Mouse (Mus musculus): Measurements from ENCODE around the gene Hsd11b2.

Hsd11b2 gene

DNA sequence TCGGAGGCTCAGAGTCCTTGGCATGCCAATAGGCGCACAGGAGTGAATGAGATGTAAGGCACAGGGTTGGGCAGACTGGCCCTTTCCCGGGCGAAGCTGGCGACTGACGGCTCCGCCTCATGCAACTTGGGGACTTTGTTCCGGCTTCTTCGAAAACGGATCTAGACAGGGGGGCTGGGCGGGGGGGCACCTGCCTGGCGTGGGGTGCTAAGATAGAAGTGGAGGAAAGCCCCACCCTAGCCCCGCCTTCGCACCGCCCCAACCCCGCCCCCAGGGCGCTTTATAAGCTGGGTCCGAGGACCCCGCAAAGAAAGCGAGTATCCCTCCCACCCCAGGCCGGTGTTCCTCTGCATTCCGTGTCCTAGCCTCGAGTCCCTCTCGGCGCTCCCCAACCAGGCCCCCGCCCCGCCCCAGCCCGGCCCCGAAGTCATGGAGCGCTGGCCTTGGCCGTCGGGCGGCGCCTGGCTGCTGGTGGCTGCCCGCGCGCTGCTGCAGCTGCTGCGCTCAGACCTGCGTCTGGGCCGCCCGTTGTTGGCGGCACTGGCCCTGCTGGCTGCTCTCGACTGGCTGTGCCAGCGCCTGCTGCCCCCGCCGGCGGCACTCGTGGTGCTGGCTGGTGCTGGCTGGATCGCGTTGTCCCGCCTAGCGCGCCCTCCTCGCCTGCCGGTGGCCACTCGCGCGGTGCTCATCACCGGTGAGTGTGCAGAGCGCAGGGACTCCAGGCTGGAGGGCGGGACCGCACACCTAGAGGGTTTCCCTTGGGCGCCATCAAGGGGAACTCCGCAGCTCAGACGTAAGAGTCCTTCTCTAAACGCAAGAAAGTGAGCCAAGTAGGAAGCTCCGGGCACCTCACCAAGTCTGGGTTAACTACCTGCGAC lies at the start of gene Hsd11b2:
Gene Hsd11b2 (plus strand): TSS at position 320 of the 878 bp plus-strand sequence.
- DNase-seq = peak; percentile 59

DNA sequence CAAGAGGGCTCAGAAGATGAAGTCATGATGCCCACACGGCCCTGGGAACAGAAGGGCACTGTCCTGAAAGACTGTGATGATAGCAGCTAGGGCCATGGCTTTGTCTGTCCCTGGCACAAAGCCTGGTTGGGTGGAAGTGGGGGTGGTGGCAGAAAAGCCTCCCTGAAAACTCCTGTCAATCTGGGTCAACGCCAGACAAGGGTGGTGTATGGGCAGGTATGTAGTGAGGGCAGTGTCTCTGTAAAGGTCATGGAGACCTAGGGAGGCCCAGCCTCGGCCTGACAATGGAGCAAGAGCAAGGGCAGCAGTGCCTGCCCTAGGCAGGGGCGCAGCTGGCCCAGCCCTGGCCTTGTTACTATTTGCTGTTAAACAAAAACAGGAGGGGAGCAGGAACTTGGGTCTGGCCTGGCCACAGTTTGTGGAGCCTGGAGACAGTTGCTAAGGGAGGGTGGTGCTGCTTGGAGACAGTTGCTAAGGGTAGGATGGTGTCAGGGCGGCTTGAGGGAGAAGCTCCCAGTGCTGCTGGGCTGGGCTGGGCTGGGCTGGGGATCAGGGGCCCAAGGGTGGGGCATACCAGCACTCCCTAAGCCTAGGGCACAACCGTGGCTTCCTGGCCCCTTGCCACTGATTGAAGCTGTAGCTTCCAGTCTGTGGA lies 49.4 kb upstream of the Hsd11b2 start:
- DNase-seq = peak; percentile 63

DNA sequence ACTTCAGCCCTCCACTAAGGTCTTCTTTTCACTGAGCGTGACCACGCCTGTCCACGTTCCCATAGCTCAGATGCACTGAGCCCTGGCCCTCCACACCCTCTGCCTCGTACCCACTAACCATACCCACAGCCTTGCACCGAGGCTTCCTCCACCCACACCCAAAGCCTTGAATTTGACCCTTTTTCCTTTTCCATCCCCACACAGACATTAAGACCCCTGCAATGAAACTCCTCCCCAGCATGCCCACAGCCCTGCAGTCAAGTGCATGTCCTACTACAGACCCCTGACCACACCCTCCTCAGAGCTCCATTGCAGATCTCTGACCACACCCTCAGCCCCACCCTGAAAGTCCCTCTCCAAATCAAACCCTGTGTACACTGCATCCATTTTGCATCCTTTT lies 48.7 kb upstream of the Hsd11b2 start:
- DNase-seq = no peak

DNA sequence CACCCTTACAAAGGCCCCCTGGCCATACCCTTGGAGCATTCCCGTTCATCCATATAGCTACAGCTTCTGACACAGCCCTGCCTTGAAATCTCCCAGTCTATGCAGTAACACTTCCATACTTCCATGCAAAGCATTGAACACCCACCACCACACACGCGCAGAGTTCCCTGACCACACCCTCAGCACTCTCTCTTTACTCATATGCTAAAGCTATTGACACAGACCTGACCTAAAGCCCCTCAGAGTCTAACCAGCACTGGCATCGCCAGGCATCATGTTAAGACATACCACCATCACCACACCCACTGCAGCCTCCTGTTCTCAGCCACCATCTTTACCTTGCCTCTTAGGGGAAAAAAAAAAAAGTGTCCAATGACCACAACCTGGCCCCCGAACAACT lies 48.3 kb upstream of the Hsd11b2 start:
- no peak for DNase-seq

DNA sequence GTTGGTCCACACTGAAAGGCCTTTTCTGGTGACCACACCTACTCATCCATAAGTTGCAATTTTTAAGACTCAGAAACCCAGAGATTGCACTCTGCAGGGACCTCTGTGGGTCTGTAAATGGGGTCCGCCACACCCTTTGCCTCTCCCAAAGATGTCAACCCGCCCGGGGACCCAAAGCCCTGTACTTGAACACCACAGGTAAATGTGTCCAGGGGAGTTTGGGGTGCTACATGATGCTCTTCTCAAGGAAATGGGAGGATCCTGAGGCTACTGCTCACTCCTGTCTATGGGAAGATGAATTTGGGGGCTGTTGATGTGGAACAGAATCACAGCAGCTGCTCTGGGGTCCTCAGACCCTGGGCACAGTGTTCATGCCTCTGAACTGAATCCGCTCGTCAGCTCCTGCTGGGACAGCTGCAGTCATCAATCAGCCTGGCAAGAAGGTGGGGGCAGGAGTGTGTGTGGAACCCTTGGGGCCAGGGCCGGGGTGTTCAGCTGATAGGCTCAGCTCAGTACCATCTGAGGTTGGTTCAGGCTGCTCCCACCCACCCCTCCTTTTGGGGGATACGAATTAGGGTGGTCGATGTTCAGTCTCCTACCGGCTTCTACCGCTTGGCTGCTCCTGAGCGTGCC lies 47.8 kb upstream of the Hsd11b2 start:
- DNase-seq = no peak

DNA sequence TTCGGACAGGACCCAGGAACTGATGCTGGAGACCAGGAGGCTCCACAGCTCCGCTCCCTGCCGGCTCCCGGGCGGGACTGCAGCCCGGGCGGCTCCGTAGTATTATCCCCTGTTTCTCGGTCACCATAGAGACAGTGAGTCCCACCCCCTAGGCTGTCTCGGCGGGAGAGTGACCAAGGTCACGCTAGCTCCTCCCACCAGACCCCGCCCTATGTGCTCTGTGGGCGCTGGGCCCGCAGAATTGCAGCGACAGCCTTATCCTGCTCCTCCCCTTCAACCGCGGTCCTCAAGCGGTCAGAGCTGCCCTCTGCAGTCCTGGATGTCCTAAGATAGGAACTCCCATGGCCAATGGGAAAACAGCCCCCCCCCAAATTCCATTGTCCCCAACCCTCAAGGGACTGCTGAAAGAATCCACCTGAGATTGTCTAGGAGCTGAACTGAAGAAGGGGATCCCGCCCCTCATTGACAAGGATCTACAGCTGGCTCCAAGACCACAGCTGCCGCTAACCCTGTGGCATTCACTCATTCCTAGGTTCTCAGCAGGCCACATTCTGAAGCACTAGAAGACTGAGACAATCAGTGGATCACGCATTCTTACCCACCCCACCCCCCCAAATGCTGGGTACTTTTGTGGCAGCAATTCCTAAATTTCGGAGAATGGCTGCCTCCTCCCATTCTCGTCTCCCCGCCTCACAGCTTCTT lies 47.1 kb upstream of the Hsd11b2 start, which contains the start of gene Tppp3:
Gene Tppp3 (minus strand): TSS at position 213 of the 702 bp plus-strand sequence.
- DNase-seq = peak; percentile 96

DNA sequence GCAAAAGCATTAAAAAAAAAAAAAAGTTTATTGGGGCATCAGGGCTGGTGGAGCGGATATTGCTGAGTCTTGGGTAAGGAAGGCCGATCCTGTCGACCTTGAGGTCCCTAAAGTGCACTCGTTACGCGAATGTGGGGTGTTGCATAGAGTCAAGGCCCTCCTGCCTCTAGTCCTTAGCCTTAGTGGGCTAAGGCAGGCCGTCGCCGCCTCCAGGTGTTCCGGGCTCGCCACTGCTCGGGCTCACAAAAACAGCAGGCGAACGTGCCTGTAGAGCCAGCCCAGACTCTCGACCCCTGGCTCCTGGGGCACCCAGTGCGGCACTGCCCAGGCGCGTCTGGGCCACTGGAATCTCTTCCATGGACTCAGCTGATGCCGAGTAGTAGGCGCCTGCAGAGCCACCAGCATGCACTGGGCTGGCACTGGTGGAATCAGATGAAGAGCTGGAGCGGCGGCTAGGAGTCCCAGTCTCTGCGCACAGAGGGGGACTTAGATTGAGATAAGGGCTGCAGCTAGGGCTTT lies 46.1 kb upstream of the Hsd11b2 start:
- no peak for DNase-seq

DNA sequence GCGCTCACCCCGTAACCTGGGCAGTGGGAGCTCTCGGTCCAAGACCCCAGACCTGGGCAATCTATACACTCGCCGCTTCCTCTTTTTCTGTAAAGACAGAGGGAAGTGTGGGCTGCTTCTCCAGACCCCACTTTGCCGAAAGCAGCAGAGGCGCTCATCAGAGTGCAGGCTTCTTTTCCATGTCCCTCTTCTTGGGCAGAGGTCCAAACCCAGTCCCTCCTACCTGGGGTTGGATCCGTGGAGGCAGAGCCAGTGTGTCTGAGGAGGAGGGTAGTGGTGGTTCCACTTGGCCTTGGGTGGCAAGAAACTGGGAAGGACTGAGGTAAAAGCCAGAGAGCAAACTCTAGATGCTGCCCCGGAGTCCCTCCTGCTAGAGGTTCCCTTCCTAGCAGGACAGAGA lies 45.6 kb upstream of the Hsd11b2 start:
- no peak for DNase-seq

DNA sequence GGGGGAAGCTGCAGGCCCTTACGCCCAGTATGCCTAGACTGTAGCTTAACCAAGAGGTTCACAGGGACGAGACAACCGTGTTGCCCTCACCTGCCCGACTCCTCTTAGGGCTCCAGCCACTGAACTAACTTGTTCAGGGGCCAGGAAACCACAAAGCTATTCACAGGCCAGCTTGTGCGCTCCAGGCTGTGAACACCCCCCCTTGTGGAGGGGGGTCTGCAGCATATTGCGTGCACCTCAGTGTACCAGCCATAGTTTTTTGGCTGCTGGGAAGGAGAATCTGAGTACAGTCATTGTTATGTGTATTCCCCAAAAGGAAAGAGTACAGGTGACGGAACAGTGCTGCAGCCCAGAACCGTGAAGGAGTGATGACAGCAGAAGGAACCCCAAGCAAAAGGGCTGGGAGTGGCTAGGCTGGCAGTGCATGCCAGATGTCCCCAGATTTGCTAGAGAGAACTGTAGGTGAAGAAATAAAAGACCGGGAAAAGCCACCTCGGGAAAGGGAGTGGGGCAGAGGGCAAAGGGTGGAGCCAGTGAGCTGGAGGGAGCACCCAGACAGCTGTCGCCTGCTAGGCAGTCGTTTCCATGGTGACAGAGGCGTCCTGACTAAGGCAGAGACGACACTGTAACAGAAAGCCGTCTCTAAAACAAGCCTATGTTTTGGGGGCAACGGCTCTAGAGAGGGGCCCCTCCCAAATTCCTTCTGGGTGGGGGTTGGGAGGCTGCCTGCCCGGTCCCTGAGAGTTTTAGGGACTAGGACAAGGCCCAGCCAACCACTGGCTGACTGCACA lies 44.5 kb upstream of the Hsd11b2 start:
- peak; percentile 72 for DNase-seq

DNA sequence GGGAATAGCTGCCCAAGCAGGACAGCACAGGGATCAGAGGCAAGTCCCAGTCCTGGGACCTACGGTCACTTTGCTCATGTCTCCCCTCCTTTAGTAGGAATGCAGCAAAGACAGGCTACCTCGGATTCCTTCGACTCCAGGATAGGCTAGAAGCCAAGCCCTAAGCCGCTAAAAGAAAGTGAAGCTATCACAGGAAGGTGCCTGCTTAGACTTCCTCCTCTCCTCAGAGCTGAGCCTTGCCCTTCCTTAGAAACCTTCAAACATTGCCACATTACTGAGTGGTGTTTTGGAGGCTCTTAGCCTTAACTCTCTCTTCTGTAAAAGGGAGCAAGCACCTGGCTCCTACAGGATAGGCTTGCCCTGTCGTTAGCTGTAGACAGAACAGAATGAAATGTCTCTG lies 43.9 kb upstream of the Hsd11b2 start:
- no peak for DNase-seq

DNA sequence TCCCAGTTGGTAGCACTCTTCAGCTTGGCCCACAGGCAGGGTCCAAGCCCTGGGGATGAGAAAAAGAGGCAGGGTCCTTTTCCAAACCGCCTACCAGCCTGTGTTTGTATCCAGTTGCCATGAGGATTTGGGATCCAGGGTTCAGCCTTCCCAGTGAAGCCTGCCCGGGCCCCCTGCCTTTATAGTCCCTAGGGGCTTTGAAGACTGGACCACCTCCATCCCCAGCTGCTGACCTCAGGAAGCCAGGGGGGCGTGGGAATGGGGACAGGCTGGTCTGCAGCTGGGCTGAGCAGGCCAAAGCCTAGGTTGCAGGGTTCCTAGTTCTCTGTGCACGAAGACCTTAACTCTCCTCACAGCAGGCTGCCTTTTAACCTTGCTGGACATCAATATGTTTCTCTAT lies 43.3 kb upstream of the Hsd11b2 start:
- DNase-seq = no peak

DNA sequence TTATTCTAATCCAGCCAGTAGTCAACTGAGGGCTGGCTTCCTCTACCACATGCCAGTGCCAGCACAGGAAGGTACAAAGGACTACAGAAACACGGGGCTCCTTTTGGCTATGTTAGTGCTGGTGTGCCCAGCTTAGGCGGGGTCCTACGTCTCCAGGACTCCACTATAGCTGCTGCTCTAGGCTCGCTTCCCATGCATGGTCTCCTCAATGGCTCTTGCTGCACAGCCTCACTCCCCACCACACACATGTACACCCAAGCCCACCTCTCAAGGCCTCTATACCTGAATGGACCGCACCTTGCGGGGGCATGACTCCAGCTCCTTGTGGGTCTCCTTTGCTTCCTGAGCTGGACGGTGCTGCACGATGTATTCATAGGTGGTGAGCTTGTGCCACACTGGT lies 42.8 kb upstream of the Hsd11b2 start:
- DNase-seq = no peak

DNA sequence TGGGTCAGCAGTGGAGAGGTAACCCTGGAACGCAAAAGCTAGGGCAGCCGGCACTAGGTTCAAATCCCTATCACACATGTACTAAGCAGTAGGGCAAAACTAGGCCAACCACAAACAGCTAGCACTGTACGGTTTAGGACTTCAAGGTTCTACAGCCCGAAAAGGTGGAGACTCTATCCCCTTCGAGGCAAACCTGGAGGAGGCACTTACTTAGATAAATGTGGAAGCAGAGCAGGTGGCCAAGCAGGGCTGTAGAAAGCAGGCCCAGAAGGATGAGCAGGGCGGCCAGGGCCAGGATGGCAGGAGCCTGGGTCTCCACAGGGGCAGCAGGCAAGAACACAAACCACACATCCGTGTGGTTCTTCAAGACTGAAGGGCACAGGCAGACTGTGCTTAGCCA lies 42.4 kb upstream of the Hsd11b2 start:
- DNase-seq = no peak

DNA sequence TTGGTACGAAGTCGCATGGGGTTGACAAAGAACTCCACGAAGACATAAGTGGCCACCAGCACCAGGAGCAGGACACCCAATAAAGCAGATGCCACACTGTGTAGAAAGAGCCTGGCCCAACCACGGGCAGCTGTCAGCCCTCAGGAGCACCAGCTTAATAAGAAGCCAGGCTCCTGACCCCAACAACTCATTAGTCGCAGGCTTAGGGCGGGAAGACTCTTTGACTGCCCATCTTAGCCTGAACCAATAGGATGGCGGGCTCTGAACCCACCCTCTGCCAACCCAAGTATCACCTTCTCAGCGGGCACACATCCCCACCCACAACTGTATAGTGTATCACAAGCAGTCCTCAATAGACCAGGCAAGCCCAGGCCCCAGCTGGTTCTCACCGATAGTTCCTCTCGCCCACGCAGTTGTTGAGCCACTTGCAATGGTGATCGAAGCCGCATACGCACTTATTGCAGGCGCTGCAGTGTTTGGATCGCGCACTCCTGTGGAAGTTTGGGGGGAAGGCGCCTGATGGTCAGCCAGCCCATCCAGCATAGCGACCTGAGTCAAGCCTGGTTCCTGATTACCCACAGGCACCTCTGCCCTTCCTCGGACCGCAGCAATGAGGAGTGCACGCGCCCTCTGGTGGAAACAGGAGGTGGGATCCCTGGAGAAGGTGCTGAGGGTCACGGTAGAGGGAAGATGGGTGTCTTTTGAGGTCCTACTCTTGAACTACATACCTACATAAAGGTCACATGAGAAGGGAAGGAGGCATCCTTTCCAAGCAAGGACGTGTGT lies 41.7 kb upstream of the Hsd11b2 start:
- DNase-seq = peak; percentile 82

DNA sequence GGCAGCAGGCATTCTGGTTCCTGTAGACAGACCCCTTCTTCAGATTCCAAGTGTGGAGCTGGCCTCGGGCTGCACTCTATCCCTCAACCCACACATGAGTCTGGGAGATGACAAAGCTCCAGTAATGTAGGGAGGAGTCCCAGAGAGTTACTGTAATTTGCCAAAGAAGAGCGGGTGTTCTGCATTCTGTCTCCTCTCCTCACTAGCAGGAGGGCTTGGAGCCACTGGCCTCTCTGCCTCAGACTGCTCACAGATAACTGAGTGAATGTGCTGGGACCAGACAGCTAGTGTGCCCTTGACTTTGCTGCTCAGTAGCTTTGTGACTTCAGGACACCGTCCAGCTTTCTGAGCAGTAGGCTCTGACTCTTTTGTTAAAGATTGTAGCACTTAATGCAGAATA lies 40.8 kb upstream of the Hsd11b2 start:
- no peak for DNase-seq

DNA sequence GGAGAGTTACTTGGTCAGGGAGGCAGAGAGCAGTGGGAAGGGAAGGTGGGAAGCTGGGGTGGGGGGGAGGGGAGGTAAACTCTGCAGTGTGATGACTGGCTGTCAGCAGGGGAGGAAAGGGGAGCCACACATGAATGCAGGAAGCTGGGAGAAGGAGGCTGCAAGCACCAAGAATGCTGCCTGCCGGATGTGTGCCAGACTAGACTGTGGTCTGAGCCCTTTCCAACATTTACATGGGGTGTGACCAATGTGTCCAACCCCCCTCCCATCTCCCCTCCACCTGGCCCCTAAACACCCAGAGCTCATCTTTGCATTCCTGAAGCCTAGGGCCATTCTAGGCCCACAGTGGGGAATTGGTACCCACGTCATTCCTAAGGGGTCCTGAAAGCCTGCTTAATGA lies 37.5 kb upstream of the Hsd11b2 start:
- no peak for DNase-seq

DNA sequence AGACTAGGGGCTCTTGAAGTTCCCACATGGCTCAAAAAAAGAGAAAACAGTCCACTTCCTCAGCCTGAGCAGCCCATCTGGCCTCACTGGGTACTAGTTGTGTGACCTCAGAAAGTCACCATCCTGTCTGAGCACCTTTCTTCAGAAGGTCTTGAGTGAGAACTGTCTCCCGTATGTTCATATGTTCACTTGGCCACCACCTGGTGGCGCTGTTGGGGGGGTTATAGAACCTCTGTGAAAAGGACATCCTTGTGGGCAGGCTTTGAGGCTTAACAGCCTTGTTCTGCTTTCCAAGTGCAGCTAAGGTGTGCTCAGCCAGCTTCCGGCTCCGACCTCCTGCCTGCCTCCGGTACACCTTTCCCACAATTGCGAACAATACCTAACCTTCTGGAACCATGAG lies 37.1 kb upstream of the Hsd11b2 start:
- peak; percentile 59 for DNase-seq

DNA sequence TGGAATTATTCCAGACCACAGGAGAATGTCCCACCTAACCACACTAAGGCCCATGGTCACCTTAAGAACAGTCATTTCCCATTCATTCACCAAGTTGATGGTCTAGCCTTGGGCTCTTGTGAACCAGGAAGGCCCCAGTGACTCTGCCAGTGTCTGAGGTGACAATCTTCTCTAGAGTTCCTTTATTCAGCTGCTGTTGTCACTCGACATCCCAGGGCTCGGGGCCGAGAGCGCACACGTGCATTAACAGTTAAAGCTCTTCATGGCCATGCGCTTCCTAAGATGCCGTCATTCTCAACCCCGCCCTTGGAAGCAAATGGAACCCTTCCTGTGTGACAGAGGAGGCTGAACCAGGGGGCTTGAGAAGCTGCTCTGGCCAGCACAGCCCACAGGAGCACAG lies 36.4 kb upstream of the Hsd11b2 start:
- DNase-seq = no peak

DNA sequence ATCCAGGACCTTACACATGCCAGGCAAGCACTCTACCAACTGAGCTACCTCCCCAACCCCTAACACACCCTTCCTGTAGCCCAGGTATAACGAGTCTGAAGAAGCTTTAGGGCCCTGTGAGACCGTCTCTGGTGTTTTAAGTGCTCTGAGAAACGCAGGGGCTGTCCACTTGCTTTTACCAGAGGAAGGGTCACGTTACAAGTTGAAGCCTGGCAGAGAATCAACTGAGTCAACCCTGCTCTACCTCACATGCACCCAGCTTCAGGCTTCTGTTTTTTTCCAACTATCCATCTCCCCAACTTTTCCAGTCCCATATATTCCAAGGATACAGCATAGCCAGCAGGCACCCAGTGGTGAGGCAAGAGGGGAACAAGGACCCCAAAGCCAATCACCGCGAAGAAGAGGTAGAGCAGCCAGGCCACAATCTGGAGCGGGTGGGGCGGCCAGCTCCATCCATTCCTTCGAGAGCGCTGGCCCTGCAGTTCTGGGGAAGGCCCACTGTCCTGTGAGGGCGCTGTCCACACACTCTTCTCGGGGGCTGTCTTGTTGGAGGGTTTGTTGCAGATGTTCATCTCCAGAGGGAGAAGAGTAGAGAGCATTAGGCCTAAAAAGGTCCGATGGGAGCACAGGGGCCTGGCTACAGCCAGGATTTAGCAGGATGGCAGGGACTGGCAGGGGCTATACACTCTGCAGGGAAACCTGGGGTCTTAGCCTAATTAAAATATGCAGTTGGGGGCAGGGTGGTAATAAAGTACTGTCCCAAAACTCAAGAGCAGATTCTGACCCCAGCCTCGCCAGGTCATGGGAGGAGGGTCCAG lies 35.1 kb upstream of the Hsd11b2 start:
- peak; percentile 61 for DNase-seq

DNA sequence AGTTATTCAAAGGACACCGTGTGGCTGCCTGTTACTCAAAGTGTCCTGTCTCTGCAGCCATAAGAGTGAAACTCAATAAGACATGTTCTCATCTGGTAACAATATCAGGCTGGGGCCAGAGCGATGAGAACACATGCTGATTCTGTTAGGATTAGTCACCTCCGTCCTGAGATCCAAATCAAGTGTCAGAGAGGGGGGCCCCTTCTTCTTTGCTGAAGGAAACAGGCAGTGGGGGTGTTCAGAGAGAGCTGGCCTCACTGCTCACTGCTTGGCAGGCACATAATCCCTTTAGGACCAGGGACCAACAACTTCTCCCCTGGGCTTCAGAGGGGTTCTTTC lies 34.6 kb upstream of the Hsd11b2 start:
- DNase-seq = no peak

DNA sequence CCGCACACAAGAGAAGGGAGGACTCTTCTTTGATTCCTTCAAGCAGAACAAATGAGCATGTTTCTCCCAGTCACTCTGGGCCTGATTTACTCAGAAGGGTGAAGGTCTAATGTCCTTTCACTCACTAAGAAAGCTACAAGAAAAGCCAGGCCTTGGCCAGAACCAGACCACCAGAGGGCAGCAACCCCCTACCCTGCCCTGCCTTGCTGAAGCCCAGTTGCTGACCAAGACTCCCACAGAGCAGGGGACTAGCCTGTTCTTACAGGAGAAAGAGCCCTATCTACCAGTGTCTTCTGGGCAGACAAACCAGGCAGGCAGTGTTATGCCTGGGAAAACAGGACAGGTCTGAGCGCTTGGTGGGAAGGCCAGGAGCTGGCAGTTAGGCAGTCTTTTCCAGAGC lies 34.2 kb upstream of the Hsd11b2 start:
- peak; percentile 75 for DNase-seq
